Mouse (Mus musculus): ENCODE measurements around the gene Polr2l.
"Not testable (repeated sequence)": the region's sequence is repeated elsewhere in the genome, so short reads cannot be mapped to it uniquely, and the experiment has no call there.

Polr2l gene

GRCm38 (mm10) chr7:141451928-141452327 is 23.0 kb downstream of the Polr2l start:
- DNase-seq (ENCODE audit: low read depth, low spot score) = no peak

- peak; percentile 86 for DNase-seq (ENCODE audit: low read depth, low spot score)
These were observed 27.6 kb downstream of the Polr2l start, which contains the start of gene Rplp2 for GRCm38 (mm10) chr7:141447110-141447991. Gene Rplp2, plus strand, starts transcription at chr7:141447370.

- DNase-seq (ENCODE audit: low read depth, low spot score) = not testable (repeated sequence)
These were observed 28.6 kb downstream of the Polr2l start for GRCm38 (mm10) chr7:141446374-141446773.

GRCm38 (mm10) chr7:141443828-141444237 is 31.1 kb downstream of the Polr2l start, which contains the start of gene Pidd1:
Gene Pidd1, minus strand, starts transcription at chr7:141444025.
- no peak for DNase-seq (ENCODE audit: low read depth, low spot score)

- DNase-seq (ENCODE audit: low read depth, low spot score) = no peak
These were observed 31.7 kb downstream of the Polr2l start for GRCm38 (mm10) chr7:141443081-141443821.

- DNase-seq (ENCODE audit: low read depth, low spot score) = no peak
These were observed 32.7 kb downstream of the Polr2l start for GRCm38 (mm10) chr7:141442199-141442598.

GRCm38 (mm10) chr7:141441460-141441859 is 33.5 kb downstream of the Polr2l start:
- no peak for DNase-seq (ENCODE audit: low read depth, low spot score)

GRCm38 (mm10) chr7:141440613-141441012 is 34.3 kb downstream of the Polr2l start:
- DNase-seq (ENCODE audit: low read depth, low spot score) = peak; percentile 77

- DNase-seq (ENCODE audit: low read depth, low spot score) = no peak
These were observed 35.1 kb downstream of the Polr2l start for GRCm38 (mm10) chr7:141439811-141440210.

GRCm38 (mm10) chr7:141439140-141439679 is 35.7 kb downstream of the Polr2l start:
- no peak for DNase-seq (ENCODE audit: low read depth, low spot score)

- no peak for DNase-seq (ENCODE audit: low read depth, low spot score)
These were observed 36.5 kb downstream of the Polr2l start for GRCm38 (mm10) chr7:141438201-141438968.

- no peak for DNase-seq (ENCODE audit: low read depth, low spot score)
These were observed 37.5 kb downstream of the Polr2l start, which contains the start of gene Slc25a22 for GRCm38 (mm10) chr7:141437178-141438120. Gene Slc25a22, minus strand, starts transcription at chr7:141437892.

GRCm38 (mm10) chr7:141436523-141436892 is 38.4 kb downstream of the Polr2l start:
- no peak for DNase-seq (ENCODE audit: low read depth, low spot score)

GRCm38 (mm10) chr7:141435856-141436522 is 38.9 kb downstream of the Polr2l start:
- DNase-seq (ENCODE audit: low read depth, low spot score) = no peak

- DNase-seq (ENCODE audit: low read depth, low spot score) = no peak
These were observed 39.6 kb downstream of the Polr2l start for GRCm38 (mm10) chr7:141435129-141435855.

- DNase-seq (ENCODE audit: low read depth, low spot score) = no peak
These were observed 40.5 kb downstream of the Polr2l start for GRCm38 (mm10) chr7:141434464-141434863.

- no peak for DNase-seq (ENCODE audit: low read depth, low spot score)
These were observed 41.2 kb downstream of the Polr2l start for GRCm38 (mm10) chr7:141433517-141434400.

All from retina, postnatal 7 days (tissue).